Mouse (Mus musculus) thymus, adult 2 months (tissue): ENCODE data around the gene Scn3a.

Experiments
- CTCF ChIP-seq: fragments of 200-500 bp; IDR thresholded peaks from 2 replicates; pipeline ENCODE4 v1.5.1; 2012; ENCODE audit warnings: mild to moderate bottlenecking, control low read depth, low read length, moderate library complexity, borderline replicate concordance; ENCODE audit not compliant: control insufficient read depth, poor library complexity, insufficient read depth; ENCODE audit errors: extremely low read depth
- POLR2A ChIP-seq: fragments of 200-500 bp; IDR thresholded peaks from 2 replicates; pipeline ENCODE4 v1.6.1; 2012; ENCODE audit warnings: mild to moderate bottlenecking, low read length, control low read depth, moderate library complexity; ENCODE audit not compliant: control insufficient read depth, poor library complexity, insufficient read depth; ENCODE audit errors: extremely low read depth

DNA sequence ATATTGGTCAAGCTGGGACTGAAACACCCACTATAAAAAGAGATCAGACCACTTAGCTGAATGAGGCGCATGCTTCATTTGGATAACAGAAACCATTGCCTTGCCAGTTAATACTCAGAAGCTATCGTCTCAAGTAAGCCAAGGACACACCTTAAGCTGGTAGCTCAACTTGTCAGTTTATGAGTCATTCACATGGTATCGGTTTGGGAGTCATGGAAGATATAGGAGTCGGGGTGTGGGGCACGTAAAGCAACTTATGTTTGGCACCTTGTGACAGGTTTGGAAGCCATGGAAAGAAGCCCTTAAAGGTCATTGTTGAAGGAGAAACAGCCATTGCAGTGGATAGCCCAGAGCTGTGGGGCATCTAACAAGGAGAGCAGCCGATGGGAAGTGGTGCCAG lies 113.7 kb downstream of the Scn3a start:
- TF ChIP-seq CTCF (no peak), POLR2A (no peak)
